Mouse (Mus musculus) neural tube, embryonic 12.5 days (tissue): ENCODE measurements around the gene Asl. TPM values are rescaled to one million over a fixed set of nuclear protein-coding genes. Genes with fewer than 3 reads are reported as not detected.

ENCODE experiments used
- ATAC-seq: fragments of 200-750 bp; cut with Nextera tagmentation; 2 replicates; pipeline ENCODE4 v1.8.0; 2017; ENCODE audit warnings: low read depth, mild to moderate bottlenecking, moderate TSS enrichment, moderate library complexity; ENCODE audit not compliant: low FRiP score
- H3K27ac ChIP-seq: fragments of 300-500 bp; sonication (generic); 2 replicates; pipeline ENCODE4 v1.5.1; 2016
- H3K27me3 ChIP-seq: fragments of 300-500 bp; sonication (generic); replicated peaks from 2 replicates; pipeline ENCODE4 v1.6.1; 2016; ENCODE audit warnings: mild to moderate bottlenecking
- H3K36me3 ChIP-seq: fragments of 300-500 bp; sonication (generic); 2 replicates; pipeline ENCODE4 v1.6.1; 2016; ENCODE audit warnings: mild to moderate bottlenecking
- H3K4me1 ChIP-seq: fragments of 300-500 bp; sonication (generic); 2 replicates; pipeline ENCODE4 v1.6.1; 2016
- H3K4me2 ChIP-seq: fragments of 300-500 bp; sonication (generic); replicated peaks from 2 replicates; pipeline ENCODE4 v1.6.1; 2016; ENCODE audit warnings: mild to moderate bottlenecking
- H3K4me3 ChIP-seq: fragments of 300-500 bp; sonication (generic); 2 replicates; pipeline ENCODE4 v1.5.1; 2016
- H3K9ac ChIP-seq: fragments of 300-500 bp; sonication (generic); 2 replicates; pipeline ENCODE4 v1.6.1; 2016; ENCODE audit warnings: mild to moderate bottlenecking
- H3K9me3 ChIP-seq: fragments of 300-500 bp; sonication (generic); 2 replicates; pipeline ENCODE4 v1.6.1; 2016; ENCODE audit warnings: mild to moderate bottlenecking
- WGBS: fragments of 180-500 bp; shearing (Covaris S2); methylation state at CpG from one replicate; pipeline ENCODE4 v1.1.7; 2016; 5-methylcytosine and 5-hydroxymethylcytosine counted together
- polyA plus RNA-seq: library from polyadenylated mRNA; unstranded; fragments of >200 nt; fragmentation: Nextera tagmentation; extraction: Ambion mirVana; gene quantifications from 2 replicates; pipeline ENCODE4 v1.2.1, GENCODE M21; 2016

The Asl gene
- polyA plus RNA-seq, 1 experiment from 2014 or later = 37.2 TPM

DNA sequence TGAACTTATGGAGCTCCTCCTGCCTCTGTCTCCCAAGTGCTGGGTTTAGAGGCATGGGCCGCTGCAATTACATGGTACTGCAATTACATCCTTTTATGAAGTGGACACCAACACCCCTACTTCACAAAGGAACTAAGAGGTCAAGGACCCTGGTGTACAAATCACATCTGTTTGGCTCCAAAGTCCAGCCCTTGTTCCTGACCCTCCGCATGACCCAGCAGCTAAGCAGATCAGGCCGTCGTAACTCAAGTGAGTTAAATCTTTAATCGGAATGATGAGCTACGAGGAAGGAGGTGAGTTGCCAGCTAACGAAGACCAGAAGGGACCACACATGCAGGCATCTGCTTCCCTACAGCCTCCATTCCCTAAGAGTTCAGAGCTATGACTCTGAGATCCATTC is 6.7 kb downstream of the Asl start:
- ATAC-seq = no peak
- peaks cover 4% of the 10 kb centered on the region; the same call in 1 of the 2 replicates for H3K4me1 ChIP-seq
- WGBS = 85% methylated on average over 7 of the region's 7 CpGs

DNA sequence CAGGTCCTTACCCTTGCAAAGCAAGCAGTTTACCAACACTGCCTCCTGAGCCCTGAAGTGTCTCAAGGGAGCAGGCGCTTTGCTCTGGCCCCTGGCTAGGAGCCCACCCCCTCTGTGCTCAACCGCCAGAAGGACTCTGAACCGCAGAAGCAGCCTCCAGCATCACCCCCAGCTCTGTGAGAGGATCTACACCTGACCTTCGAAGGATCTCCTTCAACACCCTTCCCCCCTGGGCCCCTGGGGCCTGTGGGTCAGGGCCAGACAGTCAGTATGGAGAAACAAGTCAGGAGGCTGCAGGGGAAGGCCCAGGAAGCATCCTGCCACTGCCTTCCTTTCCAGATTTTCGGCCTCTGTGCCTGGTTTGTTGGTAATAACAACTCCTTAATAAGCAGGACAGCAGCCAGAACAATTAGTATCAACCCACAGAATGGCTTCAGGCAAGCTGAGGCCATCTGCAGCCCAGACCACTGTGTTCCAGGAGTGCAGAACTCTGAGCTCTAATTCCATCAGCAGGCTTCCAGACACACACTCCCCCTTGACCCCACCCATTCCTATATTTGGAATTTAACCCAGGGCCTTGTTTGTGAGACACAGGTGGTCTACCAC is 7.6 kb downstream of the Asl start:
- H3K9ac ChIP-seq = no peak overlapping the region
- no peak overlapping the region for H3K27ac ChIP-seq
- H3K9me3 ChIP-seq = no peaks in the 10 kb centered on the region
- H3K36me3 ChIP-seq = 0 out of 2 replicates have a peak, but pooled peaks cover 2% of the 10 kb centered on the region
- H3K4me3 ChIP-seq = no peak overlapping the region
- H3K27me3 ChIP-seq = no peaks in the 10 kb centered on the region; the same call in 1 of the 2 replicates
- no peak for ATAC-seq
- WGBS = 76% methylated on average over 5 of the region's 5 CpGs
- H3K4me1 ChIP-seq = peaks cover 4% of the 10 kb centered on the region; the same call in 1 of the 2 replicates
- no peak overlapping the region for H3K4me2 ChIP-seq

More for the DNA sequence above, 6.7 kb downstream of the Asl start:
- Histone ChIP-seq H3K27me3 (peaks cover 5% of the 10 kb centered on the region; the same call in 1 of the 2 replicates), H3K4me2 (no peak overlapping the region), H3K4me3 (no peak overlapping the region), H3K27ac (no peak overlapping the region), H3K9ac (no peak overlapping the region), H3K9me3 (no peaks in the 10 kb centered on the region), H3K36me3 (no peaks in the 10 kb centered on the region)

DNA sequence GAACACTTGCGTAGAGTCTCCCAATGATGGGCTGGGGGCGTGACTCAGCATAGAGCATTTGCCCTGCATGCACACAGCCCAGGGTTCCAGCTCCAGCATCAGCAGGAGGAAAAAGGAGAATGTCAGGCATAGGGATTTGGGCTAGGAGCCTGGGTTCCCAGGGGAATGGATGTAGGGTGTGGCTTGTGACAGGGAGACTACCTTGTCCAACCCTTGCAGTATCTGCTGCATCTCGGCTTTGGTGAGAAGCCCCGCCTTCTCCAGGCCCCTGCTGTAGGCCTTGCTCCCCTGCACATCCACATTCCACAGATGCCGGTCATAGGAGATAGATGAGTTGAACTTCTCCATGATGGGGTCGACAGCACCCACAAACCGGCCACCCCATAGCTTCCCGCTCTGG is 9.6 kb downstream of the Asl start:
- Histone ChIP-seq H3K4me1 (peaks cover 2% of the 10 kb centered on the region; the same call in 1 of the 2 replicates), H3K27ac (no peak overlapping the region), H3K4me2 (no peak overlapping the region), H3K4me3 (no peak overlapping the region), H3K27me3 (no peaks in the 10 kb centered on the region), H3K36me3 (peaks cover 18% of the 10 kb centered on the region; the same call in 1 of the 2 replicates), H3K9ac (no peak overlapping the region), H3K9me3 (no peaks in the 10 kb centered on the region)
- WGBS = 80% methylated on average over 8 of the region's 8 CpGs
- no peak for ATAC-seq

DNA sequence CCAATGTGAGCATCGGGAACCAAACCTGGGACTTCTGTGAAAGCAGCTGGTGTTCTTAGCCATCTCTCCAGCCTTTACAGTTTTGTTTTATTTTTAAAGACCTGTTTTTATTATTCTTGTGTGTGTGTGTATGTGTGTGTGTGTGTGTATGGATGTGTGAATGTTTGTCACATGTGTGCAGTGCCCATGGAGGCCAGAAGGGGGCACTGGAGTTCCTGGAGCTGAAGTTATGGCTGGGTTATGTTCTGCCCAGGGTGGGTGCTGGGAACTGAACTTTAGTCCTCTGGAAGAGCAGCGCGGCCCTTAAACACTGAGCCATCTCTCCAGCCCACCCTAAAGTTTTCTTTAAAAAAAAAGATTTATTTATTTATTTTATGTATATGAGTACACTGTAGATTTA is 13.9 kb downstream of the Asl start:
- peaks cover 16% of the 10 kb centered on the region; the same call in 1 of the 2 replicates for H3K9me3 ChIP-seq
- no peak overlapping the region for H3K4me2 ChIP-seq
- H3K4me1 ChIP-seq = no peaks in the 10 kb centered on the region
- WGBS = 100% methylated on average over 3 of the region's 3 CpGs
- H3K9ac ChIP-seq = no peak overlapping the region
- no peak overlapping the region for H3K27ac ChIP-seq
- H3K4me3 ChIP-seq = no peak overlapping the region
- no peak for ATAC-seq
- peaks cover 32% of the 10 kb centered on the region for H3K36me3 ChIP-seq
- H3K27me3 ChIP-seq = no peaks in the 10 kb centered on the region

DNA sequence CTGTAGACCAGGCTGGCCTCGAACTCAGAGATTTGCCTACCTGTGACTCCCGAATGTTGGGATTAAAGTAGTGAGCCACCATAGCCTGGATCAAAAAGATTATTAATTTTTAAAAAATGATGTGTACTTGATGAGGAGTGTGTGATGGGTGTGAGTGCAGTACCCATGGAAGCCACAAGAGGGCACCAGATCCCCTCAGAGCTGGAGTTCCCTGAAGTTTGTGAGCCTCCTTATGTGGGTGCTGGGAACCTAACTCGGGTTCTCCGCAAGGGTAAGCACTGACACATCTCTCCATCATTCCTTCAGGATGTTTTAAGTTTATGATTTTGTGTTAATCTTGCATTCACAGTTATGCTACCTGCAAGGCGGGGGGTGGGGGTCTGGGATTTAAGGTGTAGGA is 18.1 kb downstream of the Asl start:
- no peak for ATAC-seq
- Histone ChIP-seq H3K36me3 (peaks cover 24% of the 10 kb centered on the region), H3K4me3 (no peak overlapping the region), H3K4me1 (no peaks in the 10 kb centered on the region), H3K4me2 (no peak overlapping the region), H3K9ac (no peak overlapping the region), H3K9me3 (peaks cover 17% of the 10 kb centered on the region; the same call in 1 of the 2 replicates), H3K27ac (no peak overlapping the region), H3K27me3 (no peaks in the 10 kb centered on the region)
- 92% methylated on average over 5 of the region's 5 CpGs for WGBS

DNA sequence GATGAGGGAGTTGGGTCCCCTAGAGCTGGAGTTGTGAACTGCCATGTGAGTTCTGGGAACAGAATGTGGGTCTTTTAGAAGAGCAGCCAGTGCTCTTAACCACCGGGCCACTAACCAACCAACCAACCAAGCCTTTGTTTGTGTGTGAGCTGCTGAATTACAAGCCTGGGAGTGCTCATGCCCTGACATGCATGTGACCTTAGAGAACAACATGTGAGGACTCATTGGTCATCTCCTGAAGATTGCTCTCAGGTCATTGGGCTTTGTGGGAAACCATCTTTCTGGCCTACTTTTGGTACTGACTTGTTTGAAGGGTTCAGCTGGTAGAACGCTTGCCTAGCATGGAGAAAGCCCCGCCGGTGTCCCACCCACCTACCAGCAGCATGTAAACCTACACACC is 19.3 kb downstream of the Asl start:
- WGBS = 98% methylated on average over 4 of the region's 4 CpGs
- Histone ChIP-seq H3K4me3 (no peak overlapping the region), H3K36me3 (peaks cover 17% of the 10 kb centered on the region), H3K27me3 (no peaks in the 10 kb centered on the region), H3K4me1 (no peaks in the 10 kb centered on the region), H3K4me2 (no peak overlapping the region), H3K9ac (no peak overlapping the region), H3K27ac (no peak overlapping the region), H3K9me3 (peaks cover 27% of the 10 kb centered on the region; the same call in 1 of the 2 replicates)
- ATAC-seq = no peak

DNA sequence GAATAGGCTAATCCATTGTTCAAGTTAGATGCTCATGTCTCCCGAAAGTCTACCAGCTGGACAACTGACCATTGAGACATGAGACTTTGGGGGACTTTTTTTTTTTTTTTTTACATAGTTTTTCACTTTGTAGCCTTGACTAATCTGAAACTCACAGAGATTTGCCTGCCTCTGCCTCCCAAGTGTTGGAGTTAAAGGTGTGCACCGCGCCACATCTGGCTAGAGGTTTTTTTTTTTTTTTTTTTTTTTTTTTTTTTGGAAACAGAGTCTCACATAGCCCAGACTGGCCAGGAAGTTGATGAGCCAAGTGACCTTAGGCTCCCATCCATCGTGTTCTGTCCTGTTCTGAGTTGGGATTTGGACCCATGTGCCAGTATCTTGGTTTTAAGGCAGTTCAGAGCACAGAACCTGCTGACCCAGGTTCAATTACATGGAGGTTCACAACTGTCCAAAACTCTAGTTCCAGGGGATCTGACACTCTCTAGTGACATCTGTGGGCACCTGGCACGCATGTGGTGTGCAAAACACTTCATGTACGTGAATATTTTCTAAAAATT is 20.9 kb downstream of the Asl start:
- Histone ChIP-seq H3K4me1 (0 out of 2 replicates have a peak, but pooled peaks cover 2% of the 10 kb centered on the region), H3K27ac (no peak overlapping the region), H3K27me3 (no peaks in the 10 kb centered on the region), H3K4me3 (no peak overlapping the region), H3K36me3 (peaks cover 13% of the 10 kb centered on the region), H3K4me2 (no peak overlapping the region), H3K9ac (no peak overlapping the region), H3K9me3 (peaks cover 28% of the 10 kb centered on the region; the same call in 1 of the 2 replicates)
- 80% methylated on average over 6 of the region's 6 CpGs for WGBS
- ATAC-seq = no peak

DNA sequence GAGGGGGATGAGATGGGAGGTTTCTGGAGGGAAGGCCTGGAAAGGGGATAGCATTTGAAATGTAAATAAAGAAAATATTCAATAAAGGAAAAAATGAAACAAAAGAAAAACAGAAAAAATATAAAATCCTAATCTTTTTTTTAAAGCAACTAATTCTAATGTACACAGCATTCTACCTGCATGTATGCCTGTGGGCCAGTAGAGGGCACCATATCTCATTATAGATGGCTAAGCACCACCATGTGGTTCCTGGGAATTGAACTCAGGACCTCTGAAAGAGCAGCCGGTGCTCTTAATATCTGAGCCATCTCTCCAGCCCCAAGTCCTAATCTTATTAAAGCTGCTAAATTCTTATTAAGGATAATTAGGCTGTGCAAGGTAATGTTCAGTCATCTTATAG is 21.7 kb downstream of the Asl start:
- Histone ChIP-seq H3K9ac (no peak overlapping the region), H3K4me3 (no peak overlapping the region), H3K27ac (no peak overlapping the region), H3K4me2 (no peak overlapping the region), H3K4me1 (peaks cover 9% of the 10 kb centered on the region; the same call in 1 of the 2 replicates), H3K27me3 (no peaks in the 10 kb centered on the region), H3K36me3 (peaks cover 13% of the 10 kb centered on the region), H3K9me3 (peaks cover 28% of the 10 kb centered on the region; the same call in 1 of the 2 replicates)
- ATAC-seq = no peak
- WGBS = 90% methylated on average over 1 of the region's 1 CpGs

DNA sequence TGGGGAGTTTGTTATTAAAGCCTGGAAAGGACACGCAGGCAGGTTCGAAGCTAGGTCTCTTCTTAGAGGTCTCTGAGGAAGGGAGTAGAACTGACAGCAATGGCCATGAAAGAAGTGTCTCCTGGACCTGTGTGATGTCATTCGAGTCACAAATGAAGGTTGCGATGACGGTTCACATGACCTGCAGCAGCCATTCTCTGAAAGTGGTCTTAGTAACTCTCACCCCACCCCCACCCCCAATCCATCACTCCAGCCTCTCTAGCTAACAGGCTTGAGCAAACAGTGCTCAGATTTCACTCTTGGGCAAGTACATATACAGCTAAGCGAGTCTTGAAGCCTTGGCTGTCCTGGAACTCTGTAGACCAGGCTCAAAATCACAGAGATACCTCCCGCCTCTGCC is 25.8 kb downstream of the Asl start:
- 58% methylated on average over 7 of the region's 7 CpGs for WGBS
- Histone ChIP-seq H3K4me1 (peaks cover 10% of the 10 kb centered on the region; the same call in 1 of the 2 replicates), H3K27me3 (no peaks in the 10 kb centered on the region), H3K36me3 (no peaks in the 10 kb centered on the region), H3K4me3 (no peak overlapping the region), H3K27ac (no peak overlapping the region), H3K9me3 (0 out of 2 replicates have a peak, but pooled peaks cover 11% of the 10 kb centered on the region), H3K9ac (no peak overlapping the region), H3K4me2 (peak overlapping the region; percentile 77)
- no peak; the same call in 1 of the 2 replicates for ATAC-seq

DNA sequence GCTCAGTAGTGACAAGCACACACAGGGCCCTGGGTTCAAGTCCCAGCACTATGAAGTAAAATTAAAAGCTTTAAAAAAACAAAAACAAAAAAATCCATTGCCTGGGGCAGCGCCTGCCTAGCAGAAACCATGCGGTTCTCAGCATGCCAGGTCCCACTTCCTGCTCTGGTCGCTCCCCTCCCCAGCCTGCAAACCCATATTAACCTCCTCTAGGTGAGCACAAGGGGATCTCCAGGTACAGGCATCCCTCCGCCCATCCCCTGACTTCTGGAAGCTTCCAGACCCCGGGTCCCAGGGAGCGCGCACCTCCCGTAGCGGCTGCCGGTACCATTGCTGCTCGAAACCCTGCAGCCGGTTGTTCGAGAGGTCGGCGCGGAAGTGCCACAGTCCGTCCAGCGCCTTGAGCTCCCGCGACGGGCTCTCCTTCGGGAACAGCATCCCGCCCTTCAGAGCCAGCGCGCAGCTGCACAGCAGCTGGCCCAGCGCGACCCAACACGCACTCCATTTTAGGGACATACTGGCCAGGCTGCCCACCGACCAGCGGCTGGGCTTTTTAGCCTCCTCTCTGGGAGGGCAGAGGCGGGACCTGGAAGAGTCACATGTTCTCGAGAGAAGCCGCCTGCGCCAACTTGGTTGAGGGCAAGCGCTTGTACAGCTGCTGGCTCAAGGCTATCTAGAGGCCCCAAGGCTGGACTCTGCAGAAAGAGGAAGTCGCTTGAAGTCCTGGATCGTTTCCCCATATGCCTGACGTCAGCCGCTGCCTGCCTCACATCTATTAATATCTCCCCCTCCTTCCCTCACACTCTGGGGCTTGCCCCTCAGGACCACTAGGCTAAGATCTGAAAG is 26.5 kb downstream of the Asl start, which contains the start of gene Gusb:
Gusb (minus strand) TSS at position 749 of the 846 bp plus-strand sequence.
- peak; percentile 86 for ATAC-seq
- no peaks in the 10 kb centered on the region for H3K27me3 ChIP-seq
- no peak within 1 kb of the TSS for H3K27ac ChIP-seq
- H3K9ac ChIP-seq = peak within 1 kb of the TSS; percentile 60
- H3K36me3 ChIP-seq = no peaks in the 10 kb centered on the region
- H3K4me1 ChIP-seq = peaks cover 10% of the 10 kb centered on the region; the same call in 1 of the 2 replicates
- WGBS = 2% methylated on average over 39 of the region's 39 CpGs
- 0 out of 2 replicates have a peak, but pooled peaks cover 11% of the 10 kb centered on the region for H3K9me3 ChIP-seq
- H3K4me2 ChIP-seq = peak within 1 kb of the TSS; percentile 77
- peak within 1 kb of the TSS; percentile 56 for H3K4me3 ChIP-seq

DNA sequence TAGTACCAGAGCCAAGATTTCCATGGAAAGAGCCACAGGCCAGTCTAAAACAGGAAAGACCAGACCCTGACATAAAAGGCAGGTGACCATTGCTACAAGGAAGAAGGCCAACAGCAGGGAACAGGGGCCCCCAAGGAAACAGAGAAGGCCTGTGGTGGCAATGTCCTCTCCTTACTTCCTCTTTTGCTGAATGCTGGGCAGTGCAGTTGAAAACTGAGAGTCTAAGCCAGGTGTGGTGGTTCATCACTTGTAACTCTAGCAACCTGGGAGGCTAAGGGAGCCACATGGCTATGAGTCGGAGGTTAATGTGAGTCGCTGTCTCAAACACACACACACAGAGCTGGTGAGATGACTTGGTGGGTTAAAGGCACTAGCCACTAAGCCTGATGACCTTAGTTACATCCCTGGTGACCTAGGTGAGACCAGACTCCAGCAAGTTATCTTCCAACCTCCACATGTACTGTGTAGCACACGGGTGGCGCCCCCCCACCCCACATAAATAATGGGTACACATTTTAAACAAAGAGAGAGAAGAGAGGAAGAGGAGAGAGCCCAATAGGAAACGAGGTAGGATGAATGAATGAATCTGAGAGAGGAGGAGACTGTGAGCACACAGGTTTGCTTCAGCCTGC is 27.6 kb downstream of the Asl start:
- no peak overlapping the region for H3K9ac ChIP-seq
- H3K27me3 ChIP-seq = no peaks in the 10 kb centered on the region
- 0 out of 2 replicates have a peak, but pooled peaks cover 11% of the 10 kb centered on the region for H3K9me3 ChIP-seq
- H3K36me3 ChIP-seq = no peaks in the 10 kb centered on the region
- no peak overlapping the region for H3K4me3 ChIP-seq
- ATAC-seq = no peak
- no peak overlapping the region for H3K27ac ChIP-seq
- 75% methylated on average over 5 of the region's 5 CpGs for WGBS
- H3K4me2 ChIP-seq = peak overlapping the region; percentile 77
- H3K4me1 ChIP-seq = peaks cover 10% of the 10 kb centered on the region; the same call in 1 of the 2 replicates
